Mouse (Mus musculus) myocyte (in vitro differentiated cells): ENCODE measurements around the gene Rftn1.

Experiments used
- CEBPB ChIP-seq: IDR thresholded peaks from 2 replicates; pipeline ENCODE4 v1.6.1; 2011; ENCODE audit warnings: mild to moderate bottlenecking, moderate library complexity; ENCODE audit not compliant: poor library complexity, insufficient read depth, severe bottlenecking
- E2F4 ChIP-seq: IDR thresholded peaks from one replicate; pipeline ENCODE4 v1.6.1; 2011; ENCODE audit warnings: mild to moderate bottlenecking, control low read depth, moderate library complexity; ENCODE audit not compliant: insufficient read depth
- MAX ChIP-seq: IDR thresholded peaks from one replicate; pipeline ENCODE4 v1.6.1; 2011; ENCODE audit warnings: low read depth, mild to moderate bottlenecking, control low read depth
- MYOD1 ChIP-seq, 3 experiments: IDR thresholded peaks; one replicate each; pipeline ENCODE4 v1.6.1; 2011; ENCODE audit warnings: control low read depth in 2 of 3, low read depth in 2 of 3, mild to moderate bottlenecking in 2 of 3, moderate library complexity in 1 of 3; ENCODE audit not compliant: insufficient read length in 2 of 3, control insufficient read depth in 1 of 3
- MYOG ChIP-seq, 3 experiments: IDR thresholded peaks; one replicate each; pipeline ENCODE4 v1.6.1; 2011; ENCODE audit warnings: control low read depth in 2 of 3, low read depth in 2 of 3, mild to moderate bottlenecking in 2 of 3; ENCODE audit not compliant: insufficient read length in 2 of 3, control insufficient read depth in 1 of 3, insufficient read depth in 1 of 3
- POLR2A ChIP-seq: IDR thresholded peaks from one replicate; pipeline ENCODE4 v1.6.1; 2011; ENCODE audit warnings: low read depth, mild to moderate bottlenecking, control low read depth, moderate library complexity; ENCODE audit not compliant: insufficient read length
- POLR2AphosphoS2 ChIP-seq: IDR thresholded peaks from one replicate; pipeline ENCODE4 v1.6.1; 2011; ENCODE audit warnings: low read depth, control low read depth; ENCODE audit not compliant: insufficient read length
- REST ChIP-seq: IDR thresholded peaks from one replicate; pipeline ENCODE4 v1.6.1; 2011; ENCODE audit warnings: mild to moderate bottlenecking, control low read depth, moderate library complexity; ENCODE audit not compliant: insufficient read depth, insufficient read length
- SRF ChIP-seq: IDR thresholded peaks from one replicate; pipeline ENCODE4 v1.6.1; 2011; ENCODE audit warnings: low read depth; ENCODE audit not compliant: control insufficient read depth, insufficient read length
- TCF12 ChIP-seq: IDR thresholded peaks from one replicate; pipeline ENCODE4 v1.6.1; 2011; ENCODE audit warnings: mild to moderate bottlenecking, control low read depth; ENCODE audit not compliant: poor library complexity, insufficient read depth, severe bottlenecking
- TCF3 ChIP-seq: IDR thresholded peaks from one replicate; pipeline ENCODE4 v1.6.1; 2011; ENCODE audit warnings: low read depth, control low read depth; ENCODE audit not compliant: insufficient read length
- USF1 ChIP-seq: IDR thresholded peaks from one replicate; pipeline ENCODE4 v1.6.1; 2011; ENCODE audit warnings: low read depth, mild to moderate bottlenecking, control low read depth, moderate library complexity

GRCm38 (mm10) chr17:49975481-49975880, 215.0 kb downstream of the Rftn1 start:
- TF ChIP-seq MYOD1 (IDR thresholded peaks at IDR 0.05; ENCODE audit: control insufficient read depth in 1 of 3, insufficient read length in 2 of 3, low read depth in 2 of 3) (no peak), MYOG (IDR thresholded peaks at IDR 0.05; ENCODE audit: control insufficient read depth in 1 of 3, insufficient read depth in 1 of 3, insufficient read length in 2 of 3, low read depth in 2 of 3) (no peak), POLR2A (no peak), USF1 (no peak), TCF3 (no peak), MAX (no peak), CEBPB (no peak), POLR2AphosphoS2 (no peak), E2F4 (no peak), SRF (no peak), TCF12 (no peak), REST (no peak)
